Mouse (Mus musculus): Measurements from ENCODE around the gene Snrpf. TPM values are rescaled to one million over a fixed set of nuclear protein-coding genes. Genes with fewer than 3 reads are reported as not detected.

The Snrpf gene
- 66.0 and 68.2 TPM in 2 replicates for polyA plus RNA-seq (2015; fragmentation: Nextera tagmentation; extraction: Ambion mirVana)

- peaks cover 29% of the 10 kb centered on the region for H3K4me1 ChIP-seq (replicated peaks)
- peaks cover 11% of the 10 kb centered on the region for H3K36me3 ChIP-seq
- no peaks in the 10 kb centered on the region for H3K27me3 ChIP-seq
- H3K9me3 ChIP-seq = no peaks in the 10 kb centered on the region
- peak within 1 kb of the TSS; percentile 87 for H3K27ac ChIP-seq (replicated peaks)
- peak; percentile 89 for ATAC-seq (ENCODE audit: low FRiP score, low read depth)
- WGBS = under 1% methylated on average over 63 of the region's 63 CpGs
- H3K4me3 ChIP-seq = peak within 1 kb of the TSS; percentile 81
- peak within 1 kb of the TSS; percentile 86 for H3K4me2 ChIP-seq
- H3K9ac ChIP-seq = peak within 1 kb of the TSS; percentile 69
These were observed at the start of gene Snrpf for GRCm38 (mm10) chr10:93589281-93589848. TSS of gene Snrpf (minus strand) at chr10:93589706.

DNA sequence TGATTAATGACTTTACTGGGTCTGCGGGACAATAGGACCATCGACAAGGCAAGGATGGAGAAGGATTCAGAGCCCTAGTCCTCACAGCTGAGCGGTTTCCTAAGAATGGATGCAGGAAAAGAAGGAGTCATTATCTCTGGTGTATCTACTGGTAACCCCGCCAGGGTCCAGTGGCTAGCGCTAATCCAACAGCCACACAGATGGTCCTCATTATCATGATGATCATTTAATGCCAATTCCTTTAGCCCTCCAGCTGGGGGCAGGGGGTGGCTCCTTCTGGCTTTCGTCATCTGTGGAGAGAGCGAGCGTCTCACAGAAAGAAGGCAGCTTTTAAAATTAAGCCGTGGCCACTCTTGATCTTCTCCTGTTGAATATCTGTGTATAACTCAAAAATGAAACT, 46.4 kb upstream of the Snrpf start:
- no peaks in the 10 kb centered on the region for H3K9me3 ChIP-seq
- no peak for ATAC-seq (ENCODE audit: low FRiP score, low read depth)
- H3K27ac ChIP-seq (replicated peaks) = no peak overlapping the region
- H3K4me1 ChIP-seq (replicated peaks) = peaks cover 11% of the 10 kb centered on the region
- WGBS = 21% methylated on average over 9 of the region's 9 CpGs
- no peak overlapping the region for H3K9ac ChIP-seq
- no peaks in the 10 kb centered on the region for H3K27me3 ChIP-seq
- H3K4me2 ChIP-seq = no peak overlapping the region
- no peak overlapping the region for H3K4me3 ChIP-seq
- H3K36me3 ChIP-seq = no peaks in the 10 kb centered on the region

GRCm38 (mm10) chr10:93633971-93634370, 44.5 kb upstream of the Snrpf start:
- no peak overlapping the region for H3K4me3 ChIP-seq
- H3K27ac ChIP-seq (replicated peaks) = no peak overlapping the region
- WGBS = 96% methylated on average over 2 of the region's 2 CpGs
- no peak overlapping the region for H3K4me2 ChIP-seq
- no peak overlapping the region for H3K9ac ChIP-seq
- ATAC-seq (ENCODE audit: low FRiP score, low read depth) = no peak
- H3K9me3 ChIP-seq = no peaks in the 10 kb centered on the region
- H3K36me3 ChIP-seq = no peaks in the 10 kb centered on the region
- peaks cover 4% of the 10 kb centered on the region; the same call in 1 of the 2 replicates for H3K4me1 ChIP-seq (replicated peaks)
- no peaks in the 10 kb centered on the region for H3K27me3 ChIP-seq

DNA sequence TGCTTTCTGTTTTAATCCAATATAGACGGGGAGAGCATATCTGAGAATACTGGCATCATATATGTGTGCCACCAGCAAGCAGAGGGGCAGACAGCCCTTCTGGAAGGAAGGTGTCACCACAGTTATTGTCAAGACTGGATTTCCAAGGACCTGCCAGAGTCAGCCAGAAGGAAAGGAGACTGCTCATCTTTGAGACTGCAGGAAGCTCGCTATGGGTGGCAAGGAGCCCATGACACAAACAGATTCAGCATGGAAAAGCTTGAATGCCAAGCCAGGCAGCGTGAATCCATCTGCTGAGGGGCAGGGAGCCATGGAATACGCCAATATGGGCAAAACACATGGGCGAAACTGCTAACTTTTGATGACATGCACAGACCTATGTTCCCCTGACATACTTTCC, 44.1 kb upstream of the Snrpf start:
- Histone ChIP-seq H3K4me3 (no peak overlapping the region), H3K36me3 (no peaks in the 10 kb centered on the region), H3K4me2 (no peak overlapping the region), H3K27ac (replicated peaks) (no peak overlapping the region), H3K9me3 (no peaks in the 10 kb centered on the region), H3K4me1 (replicated peaks) (peaks cover 4% of the 10 kb centered on the region; the same call in 1 of the 2 replicates), H3K9ac (no peak overlapping the region), H3K27me3 (no peaks in the 10 kb centered on the region)
- no peak for ATAC-seq (ENCODE audit: low FRiP score, low read depth)
- 79% methylated on average over 5 of the region's 5 CpGs for WGBS

GRCm38 (mm10) chr10:93632086-93632485, 42.6 kb upstream of the Snrpf start:
- 73% methylated on average over 4 of the region's 4 CpGs for WGBS
- H3K9me3 ChIP-seq = no peaks in the 10 kb centered on the region
- no peak overlapping the region for H3K9ac ChIP-seq
- no peaks in the 10 kb centered on the region for H3K27me3 ChIP-seq
- H3K4me1 ChIP-seq (replicated peaks) = peaks cover 4% of the 10 kb centered on the region; the same call in 1 of the 2 replicates
- ATAC-seq (ENCODE audit: low FRiP score, low read depth) = no peak
- no peak overlapping the region for H3K27ac ChIP-seq (replicated peaks)
- no peaks in the 10 kb centered on the region for H3K36me3 ChIP-seq
- H3K4me2 ChIP-seq = no peak overlapping the region
- H3K4me3 ChIP-seq = no peak overlapping the region

DNA sequence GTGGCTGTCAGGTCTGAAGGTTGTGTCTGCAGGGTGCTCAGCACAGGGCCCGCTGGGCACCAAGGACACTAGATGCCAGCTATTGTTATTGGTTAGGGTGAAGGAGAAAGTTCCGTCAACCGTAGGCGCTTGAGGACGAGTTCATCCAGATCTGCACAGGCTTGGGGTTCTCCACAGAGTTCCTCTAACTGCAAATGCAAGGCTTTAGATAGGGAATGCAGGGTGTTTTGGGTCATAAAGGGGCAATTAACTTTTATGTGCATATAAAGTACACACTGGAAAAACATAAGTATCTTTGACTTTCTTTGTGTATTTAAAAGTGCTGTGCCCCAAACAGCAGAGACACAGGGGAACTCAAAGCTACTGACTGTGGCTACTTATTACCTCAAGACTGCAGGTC, 40.8 kb upstream of the Snrpf start:
- H3K9me3 ChIP-seq = no peaks in the 10 kb centered on the region
- H3K36me3 ChIP-seq = no peaks in the 10 kb centered on the region
- no peak overlapping the region for H3K9ac ChIP-seq
- no peak for ATAC-seq (ENCODE audit: low FRiP score, low read depth)
- H3K27ac ChIP-seq (replicated peaks) = no peak overlapping the region
- H3K4me1 ChIP-seq (replicated peaks) = no peaks in the 10 kb centered on the region
- H3K27me3 ChIP-seq = no peaks in the 10 kb centered on the region
- WGBS = 93% methylated on average over 5 of the region's 5 CpGs
- H3K4me2 ChIP-seq = no peak overlapping the region
- H3K4me3 ChIP-seq = no peak overlapping the region

- no peak overlapping the region for H3K27ac ChIP-seq (replicated peaks)
- no peak overlapping the region for H3K4me2 ChIP-seq
- H3K4me1 ChIP-seq (replicated peaks) = no peaks in the 10 kb centered on the region
- no peak overlapping the region for H3K9ac ChIP-seq
- no peak overlapping the region for H3K4me3 ChIP-seq
- no peaks in the 10 kb centered on the region for H3K9me3 ChIP-seq
- ATAC-seq (ENCODE audit: low FRiP score, low read depth) = no peak
- WGBS = 88% methylated on average over 10 of the region's 10 CpGs
- no peaks in the 10 kb centered on the region for H3K36me3 ChIP-seq
- H3K27me3 ChIP-seq = no peaks in the 10 kb centered on the region
These were observed 34.6 kb upstream of the Snrpf start for GRCm38 (mm10) chr10:93624151-93624550.

DNA sequence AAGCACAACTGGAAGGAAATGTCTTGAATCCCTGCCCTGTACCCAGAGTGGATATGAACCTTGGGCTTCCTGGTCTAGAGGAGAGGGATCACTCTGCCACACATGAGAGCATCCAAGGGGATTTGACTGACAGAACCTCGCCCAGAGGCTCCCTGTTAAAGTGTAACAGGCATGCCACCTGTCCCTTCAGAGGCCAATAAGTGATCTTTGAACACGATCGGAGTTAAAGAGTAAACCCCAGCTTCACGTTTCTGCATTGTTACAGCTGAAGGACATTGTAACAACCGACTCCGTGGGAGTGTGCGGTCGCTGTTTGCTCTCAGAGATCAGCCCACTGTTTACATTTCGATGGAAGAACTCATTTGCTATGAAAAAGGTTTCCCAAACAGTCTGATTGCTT, 34.2 kb upstream of the Snrpf start:
- WGBS = 54% methylated on average over 9 of the region's 9 CpGs
- Histone ChIP-seq H3K9ac (no peak overlapping the region), H3K4me1 (replicated peaks) (no peaks in the 10 kb centered on the region), H3K36me3 (no peaks in the 10 kb centered on the region), H3K4me2 (no peak overlapping the region), H3K9me3 (no peaks in the 10 kb centered on the region), H3K27ac (replicated peaks) (no peak overlapping the region), H3K4me3 (no peak overlapping the region), H3K27me3 (no peaks in the 10 kb centered on the region)
- ATAC-seq (ENCODE audit: low FRiP score, low read depth) = no peak

DNA sequence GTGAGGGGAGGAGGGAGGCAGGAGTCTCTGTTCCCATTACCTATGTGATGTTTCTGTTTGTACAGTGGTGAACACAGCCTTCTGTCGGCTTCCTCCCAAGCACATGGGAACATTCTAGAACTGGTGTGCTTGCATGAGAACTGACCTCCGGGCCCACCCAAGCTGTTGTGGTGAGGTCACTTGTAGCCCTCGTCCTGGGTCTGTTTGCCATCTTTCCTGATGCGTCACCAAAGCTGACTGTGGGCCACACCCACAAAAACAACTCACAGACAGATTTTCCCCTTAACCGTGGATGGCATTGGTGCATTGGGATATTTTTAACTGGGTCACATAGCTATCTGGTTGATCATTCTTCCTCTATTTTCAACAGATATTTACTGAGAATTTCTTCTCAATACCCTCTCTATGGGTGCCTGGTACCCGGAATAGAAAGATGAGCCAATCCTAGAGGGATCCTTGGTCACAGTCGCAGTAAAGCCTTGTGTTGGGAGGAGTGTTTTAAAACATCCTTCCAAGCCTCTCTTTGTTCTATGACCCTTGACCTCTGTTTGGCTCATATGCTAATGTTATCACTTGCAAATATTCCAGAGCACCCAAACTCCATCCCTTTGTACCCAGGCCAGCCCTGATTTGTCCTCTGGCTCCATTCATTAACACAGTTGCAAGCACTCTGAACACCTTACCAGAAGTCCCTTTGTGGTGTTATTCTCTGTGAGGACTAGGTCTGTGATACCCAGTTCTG, 31.1 kb upstream of the Snrpf start:
- Histone ChIP-seq H3K9ac (no peak overlapping the region), H3K9me3 (no peaks in the 10 kb centered on the region), H3K4me3 (no peak overlapping the region), H3K27me3 (no peaks in the 10 kb centered on the region), H3K4me1 (replicated peaks) (no peaks in the 10 kb centered on the region), H3K27ac (replicated peaks) (no peak overlapping the region), H3K4me2 (no peak overlapping the region), H3K36me3 (no peaks in the 10 kb centered on the region)
- 63% methylated on average over 7 of the region's 7 CpGs for WGBS
- ATAC-seq (ENCODE audit: low FRiP score, low read depth) = no peak

DNA sequence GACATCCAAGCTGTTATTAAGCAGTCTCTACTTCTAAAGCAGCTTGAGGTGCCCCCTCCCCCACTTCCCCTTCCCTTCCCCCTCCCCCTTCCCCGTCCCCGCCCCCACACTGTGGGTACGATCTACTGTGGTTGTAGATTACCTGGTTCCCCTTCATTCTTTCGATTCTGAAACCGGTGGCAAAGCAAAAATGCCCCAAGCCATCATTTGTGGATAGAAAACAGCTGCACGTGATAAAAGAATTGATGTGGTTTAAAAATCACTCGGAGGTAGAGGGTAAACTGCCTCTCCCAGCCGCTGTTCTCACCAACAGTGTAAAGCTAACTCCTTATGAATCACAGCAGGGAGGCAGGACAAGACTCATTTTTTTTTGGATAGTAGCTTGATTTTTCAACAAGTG, 25.3 kb upstream of the Snrpf start:
- ATAC-seq (ENCODE audit: low FRiP score, low read depth) = no peak
- Histone ChIP-seq H3K9ac (no peak overlapping the region), H3K4me2 (no peak overlapping the region), H3K27me3 (no peaks in the 10 kb centered on the region), H3K27ac (replicated peaks) (no peak overlapping the region), H3K4me3 (no peak overlapping the region), H3K4me1 (replicated peaks) (0 out of 2 replicates have a peak, but pooled peaks cover 3% of the 10 kb centered on the region), H3K9me3 (no peaks in the 10 kb centered on the region), H3K36me3 (no peaks in the 10 kb centered on the region)
- WGBS = 76% methylated on average over 8 of the region's 8 CpGs

DNA sequence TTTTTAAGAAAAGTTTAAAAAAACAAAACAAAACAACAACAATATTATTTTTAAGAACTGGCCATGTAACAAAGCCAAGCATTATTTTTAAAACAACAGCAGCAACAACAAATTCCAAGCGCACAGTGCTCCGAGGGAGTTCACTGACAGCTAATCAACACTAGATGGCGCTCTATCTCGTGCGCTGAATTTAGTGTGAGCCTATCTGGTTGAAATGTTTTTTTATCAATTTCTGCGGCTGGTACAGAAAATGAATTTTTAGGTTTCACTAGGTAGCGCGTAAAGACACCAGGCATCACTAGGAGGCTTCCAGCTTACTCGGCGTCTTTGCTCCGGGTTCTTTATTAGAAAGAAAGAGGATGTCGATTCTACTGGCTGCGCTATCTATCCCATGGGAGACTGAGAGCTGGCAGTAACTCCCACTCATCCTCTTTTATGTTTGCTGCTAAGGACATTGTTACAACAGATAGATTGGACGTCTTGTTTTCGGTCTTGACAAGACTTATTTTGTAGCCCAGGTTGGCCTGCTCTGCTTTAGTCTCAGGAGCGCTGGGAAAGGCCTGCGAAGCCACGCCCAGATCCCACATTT, 22.0 kb upstream of the Snrpf start:
- peak overlapping the region; percentile 51 for H3K4me2 ChIP-seq
- H3K27me3 ChIP-seq = no peaks in the 10 kb centered on the region
- ATAC-seq (ENCODE audit: low FRiP score, low read depth) = no peak
- peak overlapping the region; percentile 49; the same call in 1 of the 2 replicates for H3K27ac ChIP-seq (replicated peaks)
- H3K9ac ChIP-seq = no peak overlapping the region
- H3K9me3 ChIP-seq = no peaks in the 10 kb centered on the region
- H3K4me3 ChIP-seq = no peak overlapping the region; the same call in 1 of the 2 replicates
- no peaks in the 10 kb centered on the region for H3K36me3 ChIP-seq
- 0 out of 2 replicates have a peak, but pooled peaks cover 3% of the 10 kb centered on the region for H3K4me1 ChIP-seq (replicated peaks)
- 38% methylated on average over 18 of the region's 18 CpGs for WGBS

GRCm38 (mm10) chr10:93610896-93611295, 21.4 kb upstream of the Snrpf start:
- H3K27me3 ChIP-seq = no peaks in the 10 kb centered on the region
- no peak overlapping the region for H3K27ac ChIP-seq (replicated peaks)
- no peak overlapping the region for H3K4me3 ChIP-seq
- no peaks in the 10 kb centered on the region for H3K36me3 ChIP-seq
- 97% methylated on average over 1 of the region's 1 CpGs for WGBS
- no peaks in the 10 kb centered on the region for H3K9me3 ChIP-seq
- H3K4me1 ChIP-seq (replicated peaks) = 0 out of 2 replicates have a peak, but pooled peaks cover 3% of the 10 kb centered on the region
- ATAC-seq (ENCODE audit: low FRiP score, low read depth) = no peak
- no peak overlapping the region for H3K4me2 ChIP-seq
- H3K9ac ChIP-seq = no peak overlapping the region

Data from hindbrain, embryonic 15.5 days (tissue).